Mouse (Mus musculus) hindbrain, embryonic 16.5 days (tissue): ENCODE data around the gene Upk2. TPM values are rescaled to one million over a fixed set of nuclear protein-coding genes. Genes with fewer than 3 reads are reported as not detected.
"Not testable (repeated sequence)": the region's sequence is repeated elsewhere in the genome, so short reads cannot be mapped to it uniquely, and the experiment has no call there.

ENCODE experiments used
- ATAC-seq: fragments of 200-750 bp; cut with Nextera tagmentation; 2 replicates; pipeline ENCODE4 v1.8.0; 2017; ENCODE audit warnings: moderate TSS enrichment, moderate library complexity
- H3K27ac ChIP-seq: fragments of 300-500 bp; sonication (generic); 2 replicates; pipeline ENCODE4 v1.5.1; 2014; ENCODE audit warnings: low read depth, mild to moderate bottlenecking, control low read depth, low read length, moderate library complexity
- H3K27me3 ChIP-seq: fragments of 300-500 bp; sonication (generic); replicated peaks from 2 replicates; pipeline ENCODE4 v1.6.1; 2014; ENCODE audit warnings: low read length; ENCODE audit not compliant: control insufficient read depth, insufficient read depth
- H3K36me3 ChIP-seq: fragments of 300-500 bp; sonication (generic); 2 replicates; pipeline ENCODE4 v1.6.1; 2014; ENCODE audit warnings: mild to moderate bottlenecking, low read length, moderate library complexity, mixed read lengths; ENCODE audit not compliant: control insufficient read depth, insufficient read depth
- H3K4me1 ChIP-seq: fragments of 300-500 bp; sonication (generic); 2 replicates; pipeline ENCODE4 v1.6.1; 2014; ENCODE audit warnings: low read depth, low read length; ENCODE audit not compliant: control insufficient read depth, insufficient read depth
- H3K4me2 ChIP-seq: fragments of 300-500 bp; sonication (generic); 2 replicates; pipeline ENCODE4 v1.6.1; 2014; ENCODE audit warnings: mild to moderate bottlenecking, low read length, control low read depth, moderate library complexity
- H3K4me3 ChIP-seq: fragments of 300-500 bp; sonication (generic); 2 replicates; pipeline ENCODE4 v1.5.1; 2014; ENCODE audit warnings: mild to moderate bottlenecking, low read length, control low read depth, moderate library complexity
- H3K9ac ChIP-seq: fragments of 300-500 bp; sonication (generic); 2 replicates; pipeline ENCODE4 v1.6.1; 2014; ENCODE audit warnings: low read depth, mild to moderate bottlenecking, control low read depth, low read length, moderate library complexity
- H3K9me3 ChIP-seq: fragments of 300-500 bp; sonication (generic); 2 replicates; pipeline ENCODE4 v1.6.1; 2014; ENCODE audit warnings: mild to moderate bottlenecking, low read length, moderate library complexity; ENCODE audit not compliant: control insufficient read depth
- WGBS: fragments of 180-500 bp; shearing (Covaris S2); extraction: QIAGEN DNeasy Blood & Tissue Kit; methylation state at CpG from one replicate; pipeline ENCODE4 v1.1.7; 2014; 5-methylcytosine and 5-hydroxymethylcytosine counted together
- polyA plus RNA-seq: library from polyadenylated mRNA; unstranded; fragments of >200 nt; fragmentation: Nextera tagmentation; extraction: Ambion mirVana; gene quantifications from 2 replicates; pipeline ENCODE4 v1.2.1, GENCODE M21; 2015

The Upk2 gene
- polyA plus RNA-seq, 1 experiment from 2014 or later: not detected

DNA sequence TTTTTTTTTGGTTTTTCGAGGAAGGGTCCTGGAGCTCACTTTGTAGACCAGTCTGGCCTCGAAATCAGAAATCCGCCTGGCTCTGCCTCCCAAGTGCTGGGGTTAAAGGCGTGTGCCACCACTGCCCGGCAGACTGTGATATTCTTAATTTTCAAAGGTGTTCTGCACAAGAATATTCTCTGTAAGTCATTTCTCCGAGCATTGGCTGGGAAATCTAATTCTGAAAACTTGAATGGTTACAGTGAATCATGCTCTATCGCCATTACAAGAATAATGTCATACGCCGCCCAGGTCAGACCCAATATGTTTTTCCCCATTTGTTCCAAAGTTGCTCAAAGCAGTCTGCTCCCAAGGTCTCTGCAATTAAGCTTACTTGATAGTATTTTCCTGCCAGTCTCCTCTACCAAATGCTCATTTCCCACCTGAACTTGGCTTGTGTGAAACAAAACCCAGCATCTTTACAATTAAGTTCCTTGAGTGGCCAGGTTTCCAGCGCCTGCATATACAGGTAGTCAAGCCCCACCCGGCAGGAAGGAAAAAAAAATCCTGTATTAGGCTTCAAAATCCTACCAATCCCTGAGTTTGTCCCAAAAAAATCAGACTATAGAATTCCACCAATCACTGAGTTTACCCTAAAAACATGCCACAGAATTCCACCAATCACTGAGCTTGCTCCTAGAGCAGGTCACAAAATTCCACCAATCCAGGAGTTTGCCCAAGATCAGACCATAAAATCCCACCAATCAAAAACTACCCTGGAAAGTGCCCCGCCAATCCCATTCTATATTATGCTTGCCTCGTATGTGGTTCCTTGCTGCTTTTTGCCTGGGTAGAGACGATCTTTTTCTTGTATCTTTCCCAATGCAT lies 36.0 kb downstream of the Upk2 start, which contains the start of gene Ccdc84:
TSS of gene Ccdc84 (minus strand) at position 51 of the 867 bp plus-strand sequence.
- H3K9me3 ChIP-seq: no peaks in the 10 kb centered on the region
- WGBS: 77% methylated on average over 14 of the region's 14 CpGs
- H3K36me3 ChIP-seq: peaks cover 6% of the 10 kb centered on the region; the same call in 1 of the 2 replicates
- peak within 1 kb of the TSS; percentile 89 for H3K4me3 ChIP-seq
- peaks cover 9% of the 10 kb centered on the region for H3K4me1 ChIP-seq
- H3K27ac ChIP-seq: peak within 1 kb of the TSS; percentile 84
- H3K27me3 ChIP-seq: no peaks in the 10 kb centered on the region
- peak within 1 kb of the TSS; percentile 92 for H3K9ac ChIP-seq
- peak within 1 kb of the TSS; percentile 74 for H3K4me2 ChIP-seq
- no peak for ATAC-seq

DNA sequence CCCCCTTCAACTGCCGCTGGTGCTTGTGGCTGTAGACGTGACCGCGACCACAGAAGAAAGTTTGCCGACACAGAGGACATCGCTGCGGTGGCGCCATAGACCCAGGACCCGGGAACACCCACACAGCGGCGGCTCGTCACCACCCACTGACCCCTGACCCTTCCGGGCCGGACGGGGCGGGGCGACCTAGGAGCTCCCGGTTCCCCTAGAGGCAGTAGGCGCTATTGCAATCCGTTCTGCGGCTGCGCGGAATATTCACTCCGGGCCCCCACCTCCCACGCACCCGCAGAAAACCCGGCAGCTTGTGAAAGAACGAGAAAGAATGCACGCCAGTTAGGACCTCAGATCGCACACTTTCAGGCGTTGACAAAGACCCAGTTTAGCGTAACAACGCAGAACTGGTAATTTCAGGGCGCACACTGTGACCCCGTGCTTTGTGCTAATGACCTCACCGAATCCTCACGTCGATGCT lies 36.8 kb downstream of the Upk2 start:
- H3K27me3 ChIP-seq: no peaks in the 10 kb centered on the region
- WGBS: under 1% methylated on average over 38 of the region's 38 CpGs
- peak overlapping the region; percentile 84 for H3K27ac ChIP-seq
- H3K4me2 ChIP-seq: peak overlapping the region; percentile 74
- peaks cover 10% of the 10 kb centered on the region for H3K36me3 ChIP-seq
- no peaks in the 10 kb centered on the region for H3K9me3 ChIP-seq
- H3K4me3 ChIP-seq: peak overlapping the region; percentile 89
- ATAC-seq: peak; percentile 89
- peaks cover 9% of the 10 kb centered on the region for H3K4me1 ChIP-seq
- peak overlapping the region; percentile 92 for H3K9ac ChIP-seq

DNA sequence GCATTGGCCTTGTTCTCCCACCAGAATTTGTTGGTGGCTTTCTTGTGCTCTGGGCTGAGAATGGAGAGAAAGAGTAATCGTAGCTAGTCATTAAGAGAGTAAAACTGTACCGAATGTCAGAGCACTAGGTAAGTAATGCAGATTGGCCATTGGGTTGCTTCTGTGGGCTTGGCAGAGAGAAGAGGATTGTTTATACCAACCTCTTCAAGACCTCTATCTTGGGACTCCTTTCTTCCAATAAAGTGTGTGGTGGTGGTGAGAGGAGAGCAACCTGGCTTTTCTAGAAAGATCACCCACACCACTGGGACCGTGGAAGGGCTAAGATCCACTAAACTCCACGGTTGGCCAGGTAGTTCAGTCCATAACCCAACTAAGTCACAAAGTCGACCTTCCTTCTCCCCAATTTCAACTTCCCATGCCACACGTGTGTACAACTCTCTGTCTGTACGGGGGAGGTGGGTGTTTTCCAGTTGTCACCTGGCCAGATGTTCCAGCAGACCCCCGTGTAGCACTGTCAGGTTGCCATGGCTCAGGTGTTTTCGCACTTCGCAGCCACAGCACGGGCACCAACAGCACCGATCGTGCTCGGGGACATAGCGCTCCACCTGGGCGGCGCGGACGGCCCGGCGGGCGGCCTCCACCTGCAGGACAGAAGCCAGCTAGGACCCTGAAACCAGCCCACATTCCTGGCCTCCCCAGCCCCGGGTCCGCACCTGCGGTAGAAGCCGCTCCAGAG lies 37.5 kb downstream of the Upk2 start:
- WGBS: 7% methylated on average over 26 of the region's 26 CpGs
- Histone ChIP-seq H3K4me2 (peak overlapping the region; percentile 74), H3K27me3 (no peaks in the 10 kb centered on the region), H3K36me3 (peaks cover 16% of the 10 kb centered on the region), H3K27ac (peak overlapping the region; percentile 84), H3K9ac (peak overlapping the region; percentile 92), H3K9me3 (no peaks in the 10 kb centered on the region), H3K4me3 (peak overlapping the region; percentile 89), H3K4me1 (peaks cover 9% of the 10 kb centered on the region)
- ATAC-seq: no peak; the same call in 1 of the 2 replicates

DNA sequence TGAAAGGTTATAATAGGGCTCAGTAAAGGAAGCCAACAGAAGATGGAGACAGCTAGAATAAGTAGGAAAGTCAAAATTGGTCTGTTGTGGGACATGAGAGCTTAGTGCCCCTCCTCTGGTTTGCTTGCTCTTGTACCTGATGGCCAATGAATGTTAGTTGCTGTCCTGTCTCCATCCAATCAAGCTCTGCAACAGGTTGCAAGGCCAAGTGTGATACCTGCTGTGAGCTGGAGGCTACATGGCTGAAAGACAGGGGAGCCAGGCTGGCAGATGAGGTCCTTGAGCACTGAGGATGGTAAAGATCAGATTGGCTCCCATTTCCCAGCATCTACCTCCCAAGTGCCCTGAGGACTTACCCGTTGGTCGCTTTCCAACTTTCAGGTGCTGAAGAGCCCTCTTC lies 42.0 kb downstream of the Upk2 start:
- WGBS: 84% methylated on average over 2 of the region's 2 CpGs
- ATAC-seq: no peak
- peaks cover 42% of the 10 kb centered on the region for H3K36me3 ChIP-seq

DNA sequence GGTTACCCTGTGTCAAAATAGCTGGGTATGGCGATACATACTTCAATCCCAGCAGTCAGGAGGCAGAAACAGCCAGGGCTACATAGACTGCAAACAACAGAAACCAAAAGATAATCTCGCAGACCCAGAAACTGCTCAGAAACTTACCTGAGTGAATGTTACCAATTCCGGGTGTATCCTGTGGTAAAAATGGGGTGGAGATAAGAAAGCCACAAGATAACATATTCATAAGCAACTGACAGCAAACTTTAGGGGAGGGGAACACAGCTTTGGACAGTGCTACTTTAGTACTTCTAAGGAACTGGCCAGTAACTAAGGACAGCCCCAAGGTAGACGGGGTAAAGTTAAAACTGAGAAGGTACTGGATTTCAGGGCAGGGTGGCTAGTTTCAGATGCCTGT lies 42.5 kb downstream of the Upk2 start:
- Histone ChIP-seq H3K4me3 (no peak overlapping the region), H3K27me3 (no peaks in the 10 kb centered on the region), H3K9ac (no peak overlapping the region), H3K4me1 (peaks cover 10% of the 10 kb centered on the region), H3K36me3 (peaks cover 42% of the 10 kb centered on the region), H3K4me2 (no peak overlapping the region), H3K9me3 (no peaks in the 10 kb centered on the region), H3K27ac (no peak overlapping the region)
- no peak for ATAC-seq
- 82% methylated on average over 4 of the region's 4 CpGs for WGBS

More for the DNA sequence above, 42.0 kb downstream of the Upk2 start:
- Histone ChIP-seq H3K4me2 (no peak overlapping the region), H3K4me3 (no peak overlapping the region), H3K9me3 (no peaks in the 10 kb centered on the region), H3K4me1 (peaks cover 11% of the 10 kb centered on the region), H3K27me3 (no peaks in the 10 kb centered on the region), H3K27ac (no peak overlapping the region), H3K9ac (no peak overlapping the region)

DNA sequence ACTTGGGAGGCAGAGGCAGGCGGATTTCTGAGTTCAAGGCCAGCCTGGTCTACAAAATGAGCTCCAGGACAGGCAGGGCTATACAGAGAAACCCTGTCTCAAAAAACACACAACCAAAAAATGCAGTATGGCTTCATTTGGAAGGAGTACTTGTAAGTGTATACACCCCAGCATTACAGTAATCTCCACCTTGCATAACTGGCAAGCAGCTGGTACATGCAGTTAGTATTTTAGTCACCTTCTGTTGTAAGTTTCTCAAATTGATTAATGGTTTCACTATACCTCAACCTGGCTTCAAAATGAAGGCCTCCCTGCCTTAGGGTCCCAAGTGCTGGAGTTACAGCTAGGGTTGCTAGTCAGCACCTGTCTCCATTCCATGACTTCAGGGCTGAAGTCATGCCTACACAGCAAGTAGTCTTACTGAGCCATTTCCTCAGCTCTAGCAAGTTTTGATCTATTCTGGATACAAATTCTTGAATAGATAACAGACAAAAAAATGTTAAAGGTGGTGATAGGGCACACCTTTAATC lies 43.1 kb downstream of the Upk2 start:
- H3K36me3 ChIP-seq: peaks cover 42% of the 10 kb centered on the region
- H3K27me3 ChIP-seq: no peaks in the 10 kb centered on the region
- no peak for ATAC-seq
- H3K9ac ChIP-seq: no peak overlapping the region
- WGBS: 75% methylated on average over 1 of the region's 1 CpGs
- H3K9me3 ChIP-seq: no peaks in the 10 kb centered on the region
- H3K4me1 ChIP-seq: peaks cover 6% of the 10 kb centered on the region
- no peak overlapping the region for H3K4me2 ChIP-seq
- no peak overlapping the region for H3K4me3 ChIP-seq
- no peak overlapping the region for H3K27ac ChIP-seq

DNA sequence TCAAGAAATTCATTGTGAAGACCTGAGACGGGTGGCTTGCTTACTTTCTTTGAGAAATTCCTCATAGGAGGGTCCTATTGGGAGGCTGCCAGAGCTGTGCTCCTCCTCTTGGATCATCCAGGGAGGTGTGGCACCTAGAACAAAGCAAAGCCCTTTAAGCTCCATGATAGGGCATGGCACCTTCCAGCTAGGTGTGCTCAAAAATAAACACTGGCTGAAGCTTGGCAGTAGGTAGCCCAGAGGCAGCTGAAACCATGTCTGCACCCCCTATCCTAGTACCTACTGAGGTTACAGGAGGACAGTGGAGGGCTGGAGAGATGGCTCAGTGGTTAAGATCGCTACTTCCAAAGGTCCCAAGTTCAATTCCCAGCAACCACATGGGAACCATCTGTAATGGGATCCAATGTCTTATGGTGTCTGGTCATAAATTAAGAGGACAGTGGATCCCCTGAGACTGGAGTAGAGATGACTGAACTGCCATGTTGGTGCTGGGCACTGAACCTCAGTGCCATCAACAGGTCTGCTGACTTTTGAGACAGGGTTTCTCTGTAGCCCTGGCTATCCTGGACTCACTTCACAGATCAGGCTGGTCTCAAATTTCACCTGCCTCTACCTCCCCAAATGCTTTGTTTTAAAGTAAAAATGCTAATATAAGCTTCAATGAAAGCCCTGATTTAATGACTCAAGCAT lies 44.0 kb downstream of the Upk2 start:
- H3K27ac ChIP-seq: no peak overlapping the region
- no peak overlapping the region for H3K4me3 ChIP-seq
- H3K9ac ChIP-seq: no peak overlapping the region
- ATAC-seq: no peak
- WGBS: 81% methylated on average over 2 of the region's 2 CpGs
- H3K36me3 ChIP-seq: peaks cover 42% of the 10 kb centered on the region
- H3K27me3 ChIP-seq: no peaks in the 10 kb centered on the region
- no peak overlapping the region for H3K4me2 ChIP-seq
- peaks cover 11% of the 10 kb centered on the region for H3K4me1 ChIP-seq
- no peaks in the 10 kb centered on the region for H3K9me3 ChIP-seq

DNA sequence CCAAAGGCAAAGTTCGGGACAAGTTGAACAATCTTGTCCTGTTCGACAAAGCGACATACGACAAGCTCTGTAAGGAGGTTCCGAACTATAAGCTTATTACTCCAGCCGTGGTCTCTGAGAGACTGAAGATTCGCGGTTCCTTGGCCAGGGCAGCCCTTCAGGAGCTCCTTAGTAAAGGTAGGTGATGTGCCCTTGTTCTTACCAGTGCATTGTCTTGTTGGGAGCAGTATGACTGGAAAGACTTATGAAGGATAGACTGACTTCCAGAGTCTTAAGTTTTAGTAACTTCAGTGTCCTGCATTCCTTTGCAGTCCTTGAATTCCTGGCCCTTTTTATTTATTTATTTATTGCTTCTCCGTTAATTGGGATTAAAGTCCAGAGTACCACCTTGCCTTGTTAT lies 46.1 kb downstream of the Upk2 start:
- Histone ChIP-seq H3K4me2 (peak overlapping the region; percentile 78), H3K4me1 (peaks cover 15% of the 10 kb centered on the region), H3K4me3 (peak overlapping the region; percentile 55), H3K36me3 (peaks cover 48% of the 10 kb centered on the region)
- not testable (repeated sequence) for H3K9me3 ChIP-seq, H3K27me3 ChIP-seq, ATAC-seq, H3K9ac ChIP-seq, H3K27ac ChIP-seq
- 86% methylated on average over 9 of the region's 9 CpGs for WGBS
